Mouse (Mus musculus) intestine, postnatal 0 days (tissue): ENCODE results near the gene Matn4. TPM values are rescaled to one million over a fixed set of nuclear protein-coding genes. Genes with fewer than 3 reads are reported as not detected.

ENCODE experiments used
- ATAC-seq: fragments of 200-750 bp; cut with Nextera tagmentation; 2 replicates; pipeline ENCODE4 v1.8.0; 2017; ENCODE audit warnings: mild to moderate bottlenecking, moderate TSS enrichment, moderate library complexity
- H3K27ac ChIP-seq: fragments of 300-500 bp; sonication (generic); 2 replicates; pipeline ENCODE4 v1.5.1; 2014; ENCODE audit warnings: mild to moderate bottlenecking, low read depth, low read length, moderate library complexity
- H3K27me3 ChIP-seq: fragments of 300-500 bp; sonication (generic); replicated peaks from 2 replicates; pipeline ENCODE4 v1.6.1; 2014; ENCODE audit warnings: low read length, mixed read lengths; ENCODE audit not compliant: control insufficient read depth, insufficient read depth
- H3K36me3 ChIP-seq: fragments of 300-500 bp; sonication (generic); 2 replicates; pipeline ENCODE4 v1.6.1; 2014; ENCODE audit warnings: mild to moderate bottlenecking, moderate library complexity; ENCODE audit not compliant: control insufficient read depth, insufficient read depth
- H3K4me1 ChIP-seq: fragments of 300-500 bp; sonication (generic); replicated peaks from 2 replicates; pipeline ENCODE4 v1.6.1; 2014; ENCODE audit warnings: antibody characterized with exemption, low read length, mixed read lengths; ENCODE audit not compliant: control insufficient read depth, insufficient read depth
- H3K4me2 ChIP-seq: fragments of 300-500 bp; sonication (generic); replicated peaks from 2 replicates; pipeline ENCODE4 v1.6.1; 2014; ENCODE audit warnings: low read depth, mild to moderate bottlenecking, moderate library complexity
- H3K4me3 ChIP-seq: fragments of 300-500 bp; sonication (generic); 2 replicates; pipeline ENCODE4 v1.5.1; 2014; ENCODE audit warnings: low read depth, low read length
- H3K9ac ChIP-seq: fragments of 300-500 bp; sonication (generic); 2 replicates; pipeline ENCODE4 v1.6.1; 2014; ENCODE audit warnings: mild to moderate bottlenecking, low read depth, low read length
- H3K9me3 ChIP-seq: fragments of 300-500 bp; sonication (generic); 2 replicates; pipeline ENCODE4 v1.6.1; 2016; ENCODE audit warnings: mixed run types; ENCODE audit not compliant: control insufficient read depth
- CTCF ChIP-seq: sonication (generic); IDR thresholded peaks from 2 replicates; pipeline ENCODE4 v1.5.1; 2016; ENCODE audit warnings: low read depth, mild to moderate bottlenecking, control low read depth, antibody characterized with exemption, moderate library complexity
- WGBS: fragments of 180-500 bp; shearing (Covaris S2); extraction: QIAGEN DNeasy Blood & Tissue Kit; methylation state at CpG from one replicate; pipeline ENCODE4 v1.1.7; 2014; 5-methylcytosine and 5-hydroxymethylcytosine counted together
- polyA plus RNA-seq: library from polyadenylated mRNA; unstranded; fragments of >200 nt; fragmentation: Nextera tagmentation; extraction: Ambion mirVana; gene quantifications from 2 replicates; pipeline ENCODE4 v1.2.1, GENCODE M21; 2015

Matn4 gene
- polyA plus RNA-seq, 1 experiment from 2014 or later: 2.4 TPM

- H3K9ac ChIP-seq: no peak within 1 kb of the TSS
- peaks cover 4% of the 10 kb centered on the region; the same call in 1 of the 2 replicates for H3K4me1 ChIP-seq
- H3K36me3 ChIP-seq: no peaks in the 10 kb centered on the region
- H3K4me2 ChIP-seq: peak within 1 kb of the TSS; percentile 66
- no peaks in the 10 kb centered on the region for H3K9me3 ChIP-seq
- no peak within 1 kb of the TSS for H3K4me3 ChIP-seq
- ATAC-seq: peak; percentile 65
- peaks cover 69% of the 10 kb centered on the region for H3K27me3 ChIP-seq
- WGBS: 6% methylated on average over 17 of the region's 17 CpGs
- H3K27ac ChIP-seq: no peak within 1 kb of the TSS
- peak; percentile 98 for TF ChIP-seq CTCF
Observed at GRCm38 (mm10) chr2:164402906-164403305, 2.1 kb downstream of the Matn4 start, which contains the start of gene Rbpjl. Gene Rbpjl, plus strand, starts transcription at chr2:164403141.

- Histone ChIP-seq H3K9me3 (no peaks in the 10 kb centered on the region), H3K27me3 (peaks cover 27% of the 10 kb centered on the region), H3K4me1 (no peaks in the 10 kb centered on the region), H3K27ac (no peak overlapping the region), H3K4me2 (no peak overlapping the region), H3K9ac (no peak overlapping the region), H3K36me3 (no peaks in the 10 kb centered on the region), H3K4me3 (no peak overlapping the region)
- 72% methylated on average over 12 of the region's 12 CpGs for WGBS
- ATAC-seq: no peak
- no peak for TF ChIP-seq CTCF
Observed at GRCm38 (mm10) chr2:164396911-164397310, 8.0 kb downstream of the Matn4 start.

GRCm38 (mm10) chr2:164396076-164396475 is 8.9 kb downstream of the Matn4 start:
- no peaks in the 10 kb centered on the region for H3K36me3 ChIP-seq
- H3K27me3 ChIP-seq: peaks cover 19% of the 10 kb centered on the region
- H3K4me3 ChIP-seq: no peak overlapping the region
- no peak for TF ChIP-seq CTCF
- 93% methylated on average over 7 of the region's 7 CpGs for WGBS
- no peak overlapping the region for H3K27ac ChIP-seq
- H3K9me3 ChIP-seq: no peaks in the 10 kb centered on the region
- ATAC-seq: no peak
- no peak overlapping the region for H3K4me2 ChIP-seq
- no peak overlapping the region for H3K9ac ChIP-seq
- no peaks in the 10 kb centered on the region for H3K4me1 ChIP-seq

DNA sequence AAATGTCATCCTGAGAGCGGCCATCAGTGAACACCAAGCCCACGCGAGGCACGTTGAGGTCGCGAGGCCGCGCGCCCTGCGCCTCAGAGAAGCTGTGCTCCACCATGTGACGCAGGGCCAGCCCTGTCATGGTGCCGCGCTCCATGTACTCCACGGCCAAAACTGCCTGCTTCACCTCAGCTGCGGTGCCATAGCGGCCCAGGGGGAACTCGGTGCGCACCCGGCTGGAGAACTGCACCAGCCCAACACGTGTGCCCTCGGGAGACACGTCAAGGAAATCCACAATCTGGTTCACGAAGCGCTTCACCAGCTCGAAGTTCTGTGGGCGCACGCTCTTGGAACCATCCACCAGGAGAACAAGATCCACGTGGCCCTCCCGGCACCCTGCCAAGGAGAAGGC is 11.8 kb downstream of the Matn4 start:
- Histone ChIP-seq H3K4me2 (no peak overlapping the region), H3K4me3 (no peak overlapping the region), H3K27ac (no peak overlapping the region), H3K36me3 (no peaks in the 10 kb centered on the region), H3K4me1 (no peaks in the 10 kb centered on the region), H3K27me3 (peaks cover 10% of the 10 kb centered on the region), H3K9ac (no peak overlapping the region), H3K9me3 (no peaks in the 10 kb centered on the region)
- no peak for TF ChIP-seq CTCF
- no peak for ATAC-seq
- 79% methylated on average over 29 of the region's 29 CpGs for WGBS

DNA sequence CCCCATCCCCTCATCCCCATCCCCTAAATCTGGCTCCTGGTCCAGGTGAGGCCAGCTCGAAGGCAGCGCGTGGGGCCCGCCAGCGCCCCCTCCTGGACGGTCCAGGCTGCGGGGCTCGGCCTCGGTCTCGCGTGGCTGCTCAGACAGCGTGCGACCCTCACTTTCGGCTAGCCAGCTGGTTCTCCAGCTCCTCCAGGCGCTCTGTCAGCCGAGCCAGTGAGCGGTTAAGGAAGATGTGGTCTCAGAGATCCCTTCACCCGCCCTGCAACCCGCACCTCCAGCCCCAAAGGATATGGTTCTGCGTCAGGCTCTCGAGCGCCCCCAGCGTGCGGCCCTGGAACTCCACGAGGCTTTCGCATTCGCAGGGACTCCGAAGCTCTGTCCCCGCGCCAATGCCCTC is 15.5 kb downstream of the Matn4 start:
- H3K9ac ChIP-seq: no peak overlapping the region
- TF ChIP-seq CTCF: peak; percentile 90
- H3K4me1 ChIP-seq: no peaks in the 10 kb centered on the region
- peaks cover 16% of the 10 kb centered on the region for H3K27me3 ChIP-seq
- peak overlapping the region; percentile 68 for H3K4me2 ChIP-seq
- H3K4me3 ChIP-seq: peak overlapping the region; percentile 38
- H3K9me3 ChIP-seq: no peaks in the 10 kb centered on the region
- under 1% methylated on average over 30 of the region's 30 CpGs for WGBS
- H3K36me3 ChIP-seq: no peaks in the 10 kb centered on the region
- ATAC-seq: peak; percentile 58; the same call in 1 of the 2 replicates
- H3K27ac ChIP-seq: no peak overlapping the region

- 3% methylated on average over 17 of the region's 17 CpGs for WGBS
- H3K27ac ChIP-seq: no peak within 1 kb of the TSS
- TF ChIP-seq CTCF: no peak
- H3K4me2 ChIP-seq: peak within 1 kb of the TSS; percentile 68
- H3K9ac ChIP-seq: no peak within 1 kb of the TSS
- H3K9me3 ChIP-seq: no peaks in the 10 kb centered on the region
- H3K36me3 ChIP-seq: no peaks in the 10 kb centered on the region
- peaks cover 16% of the 10 kb centered on the region for H3K27me3 ChIP-seq
- H3K4me1 ChIP-seq: no peaks in the 10 kb centered on the region
- H3K4me3 ChIP-seq: peak within 1 kb of the TSS; percentile 38
- ATAC-seq: no peak
Observed at GRCm38 (mm10) chr2:164389020-164389419, 15.9 kb downstream of the Matn4 start, which contains the start of gene Slpi. Gene Slpi, minus strand, starts transcription at chr2:164389095.

GRCm38 (mm10) chr2:164386953-164387352 is 18.0 kb downstream of the Matn4 start:
- H3K4me2 ChIP-seq: no peak overlapping the region
- TF ChIP-seq CTCF: peak; percentile 77

More at GRCm38 (mm10) chr2:164386953-164387352, 18.0 kb downstream of the Matn4 start:
- Histone ChIP-seq H3K4me1 (no peaks in the 10 kb centered on the region), H3K36me3 (no peaks in the 10 kb centered on the region), H3K4me3 (no peak overlapping the region), H3K9ac (no peak overlapping the region), H3K9me3 (no peaks in the 10 kb centered on the region), H3K27me3 (peaks cover 16% of the 10 kb centered on the region), H3K27ac (no peak overlapping the region)
- ATAC-seq: no peak
- 19% methylated on average over 8 of the region's 8 CpGs for WGBS
